Mouse (Mus musculus): Measurements from ENCODE around the gene Rcc1l.

Rcc1l gene

GRCm38 (mm10) chr5:134170167-134170566, 6.4 kb downstream of the Rcc1l start:
- DNase-seq (ENCODE audit: low spot score), result no peak

- DNase-seq (ENCODE audit: low spot score), result no peak
Measured at GRCm38 (mm10) chr5:134169231-134169630, 7.3 kb downstream of the Rcc1l start.

- no peak for DNase-seq (ENCODE audit: low spot score)
Measured at GRCm38 (mm10) chr5:134168033-134168432, 8.5 kb downstream of the Rcc1l start.

GRCm38 (mm10) chr5:134166642-134167041, 9.9 kb downstream of the Rcc1l start:
- no peak for DNase-seq (ENCODE audit: low spot score)

GRCm38 (mm10) chr5:134164688-134165087, 11.9 kb downstream of the Rcc1l start:
- DNase-seq (ENCODE audit: low spot score), result no peak

- DNase-seq (ENCODE audit: low spot score), result no peak
Measured at GRCm38 (mm10) chr5:134155916-134156466, 20.6 kb downstream of the Rcc1l start.

GRCm38 (mm10) chr5:134151895-134152294, 24.7 kb downstream of the Rcc1l start:
- no peak for DNase-seq (ENCODE audit: low spot score)

GRCm38 (mm10) chr5:134148153-134148552, 28.4 kb downstream of the Rcc1l start:
- DNase-seq (ENCODE audit: low spot score), result no peak

- DNase-seq (ENCODE audit: low spot score), result no peak
Measured at GRCm38 (mm10) chr5:134147194-134147753, 29.3 kb downstream of the Rcc1l start.

GRCm38 (mm10) chr5:134144986-134145385, 31.6 kb downstream of the Rcc1l start:
- no peak for DNase-seq (ENCODE audit: low spot score)

- no peak for DNase-seq (ENCODE audit: low spot score)
Measured at GRCm38 (mm10) chr5:134142381-134142780, 34.2 kb downstream of the Rcc1l start.

GRCm38 (mm10) chr5:134141236-134141635, 35.3 kb downstream of the Rcc1l start:
- DNase-seq (ENCODE audit: low spot score), result no peak

- DNase-seq (ENCODE audit: low spot score), result no peak
Measured at GRCm38 (mm10) chr5:134139429-134139828, 37.1 kb downstream of the Rcc1l start.

GRCm38 (mm10) chr5:134137933-134138332, 38.6 kb downstream of the Rcc1l start:
- no peak for DNase-seq (ENCODE audit: low spot score)

GRCm38 (mm10) chr5:134136022-134136421, 40.6 kb downstream of the Rcc1l start:
- no peak for DNase-seq (ENCODE audit: low spot score)

- DNase-seq (ENCODE audit: low spot score), result peak; percentile 65
Measured at GRCm38 (mm10) chr5:134131586-134131985, 45.0 kb downstream of the Rcc1l start.

GRCm38 (mm10) chr5:134126232-134126631, 50.3 kb downstream of the Rcc1l start:
- no peak for DNase-seq (ENCODE audit: low spot score)

GRCm38 (mm10) chr5:134123846-134124245, 52.7 kb downstream of the Rcc1l start:
- no peak for DNase-seq (ENCODE audit: low spot score)

GRCm38 (mm10) chr5:134121893-134122259, 54.7 kb downstream of the Rcc1l start:
- no peak for DNase-seq (ENCODE audit: low spot score)

GRCm38 (mm10) chr5:134121138-134121892, 55.3 kb downstream of the Rcc1l start:
- DNase-seq (ENCODE audit: low spot score), result peak; percentile 43

GRCm38 (mm10) chr5:134120135-134120534, 56.4 kb downstream of the Rcc1l start:
- no peak for DNase-seq (ENCODE audit: low spot score)

- no peak for DNase-seq (ENCODE audit: low spot score)
Measured at GRCm38 (mm10) chr5:134119481-134120120, 57.0 kb downstream of the Rcc1l start.

GRCm38 (mm10) chr5:134118798-134119407, 57.7 kb downstream of the Rcc1l start:
- no peak for DNase-seq (ENCODE audit: low spot score)
